Mouse (Mus musculus) heart, postnatal 36 days (tissue): ENCODE data around the gene Slc30a5. TPM values are rescaled to one million over a fixed set of nuclear protein-coding genes. Genes with fewer than 3 reads are reported as not detected.
"Not testable (repeated sequence)": the region's sequence is repeated elsewhere in the genome, so short reads cannot be mapped to it uniquely, and the experiment has no call there.

Experiments
- DNase-seq, 2 experiments: peaks; one replicate each; pipeline ENCODE4 v3.0.0; 2021 to 2022
- intact Hi-C: fragments of 180-260 bp; cut with DNase I; formaldehyde crosslinking; loops from one replicate; pipeline ENCODE4 v1.15.1; 2025
- total RNA-seq, 2 experiments: library from RNA; stranded (reverse); gene quantifications; 2 replicates each; pipeline ENCODE4 v1.2.3; 2021

Slc30a5 gene
- total RNA-seq = 10 to 100 TPM; 20.1 to 23.0 TPM

DNA sequence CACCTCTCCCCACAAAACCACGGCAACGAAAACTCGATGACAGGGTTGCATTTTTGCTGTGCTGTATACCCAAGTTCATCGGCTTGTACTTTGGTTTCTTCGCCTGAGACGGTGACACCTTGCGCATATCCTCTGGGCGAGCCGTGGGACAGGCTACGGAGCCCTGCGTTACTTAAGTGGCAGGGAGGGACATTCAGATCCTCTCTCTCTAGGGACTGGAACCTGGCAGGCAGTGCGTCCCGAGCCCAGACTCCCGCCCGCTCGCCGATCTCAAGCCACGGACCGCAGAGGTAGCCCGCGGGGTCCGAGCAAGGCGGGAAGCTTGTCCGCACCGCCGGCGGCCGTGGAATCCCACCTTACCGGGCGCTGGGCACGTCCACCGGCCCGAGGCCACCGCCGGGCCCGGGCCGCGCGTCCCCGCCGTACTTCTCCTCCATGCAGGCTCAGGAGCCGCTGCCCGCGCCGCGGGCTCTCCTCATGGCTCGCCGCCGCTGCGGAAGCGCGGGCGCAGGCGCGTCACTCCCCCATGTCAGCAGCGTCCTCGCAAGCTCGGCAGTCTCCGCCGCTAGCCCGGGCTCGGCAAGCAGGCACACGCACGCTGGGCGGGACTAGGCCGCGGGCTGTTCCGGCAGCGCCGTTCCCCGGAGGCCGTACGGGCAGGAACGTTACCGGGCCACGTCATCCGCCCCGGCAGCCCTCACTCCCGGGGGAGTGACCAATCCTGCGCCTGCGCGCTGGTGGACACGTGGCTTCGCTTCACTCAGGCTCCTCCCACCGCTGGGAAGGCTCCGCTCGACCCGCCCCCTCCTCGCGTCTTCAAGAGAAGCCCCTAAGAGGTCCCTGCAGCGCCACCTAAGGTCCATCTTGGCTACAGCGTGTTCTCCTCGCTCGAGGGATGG, at the start of gene Slc30a5:
Slc30a5 (minus strand) TSS at position 687 of the 899 bp plus-strand sequence.
- intact Hi-C loops = loop anchor here (5.0 kb wide), 4 partner anchors 46 to 341 kb away; partner anchors contain the start of genes Ak6, Ccnb1, Cdk7 and Gtf2h2

DNA sequence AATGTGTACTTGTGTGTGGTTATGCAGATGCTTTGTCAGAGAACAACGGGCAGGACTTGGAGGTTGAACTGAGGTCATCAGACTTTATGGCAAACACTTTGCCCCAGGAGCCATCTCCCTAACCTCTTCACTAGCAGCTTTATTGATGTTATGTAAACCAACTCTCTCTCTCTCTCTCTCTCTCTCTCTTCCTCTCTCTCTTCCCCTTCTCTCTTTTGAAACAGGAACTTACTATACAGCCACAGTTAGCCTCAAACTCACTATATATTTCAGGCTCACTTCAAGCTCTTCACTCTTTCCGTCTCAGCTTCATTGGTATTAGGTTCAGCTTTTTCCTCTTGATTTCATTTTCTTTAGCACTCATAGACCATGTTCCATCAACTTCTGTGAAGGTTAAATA, 48.7 kb upstream of the Slc30a5 start:
- DNase-seq = no peak
- intact Hi-C loops = no loop called here

More for the DNA sequence above, at the start of gene Slc30a5:
- peak; percentile 99 for DNase-seq

DNA sequence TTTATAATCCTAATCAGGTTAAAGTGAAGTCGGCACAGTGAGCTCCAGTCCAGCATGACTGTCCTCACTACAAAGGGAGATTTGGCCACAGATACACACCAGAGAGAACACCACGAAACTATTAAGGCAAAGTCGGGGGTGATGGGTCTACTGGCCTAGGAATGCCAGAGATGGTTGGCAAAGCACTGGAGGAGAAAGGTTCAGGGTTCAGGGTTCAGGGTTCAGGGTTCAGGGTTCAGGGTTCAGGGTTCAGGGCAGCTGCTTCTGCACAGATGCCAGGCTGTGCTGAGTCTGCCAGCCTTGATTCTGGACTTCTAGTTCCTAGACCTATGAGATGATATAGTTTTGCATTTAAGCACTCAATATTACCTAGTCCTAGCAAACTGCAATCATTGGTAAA, 46.6 kb upstream of the Slc30a5 start:
- no peak for DNase-seq
- intact Hi-C loops = no loop called here

DNA sequence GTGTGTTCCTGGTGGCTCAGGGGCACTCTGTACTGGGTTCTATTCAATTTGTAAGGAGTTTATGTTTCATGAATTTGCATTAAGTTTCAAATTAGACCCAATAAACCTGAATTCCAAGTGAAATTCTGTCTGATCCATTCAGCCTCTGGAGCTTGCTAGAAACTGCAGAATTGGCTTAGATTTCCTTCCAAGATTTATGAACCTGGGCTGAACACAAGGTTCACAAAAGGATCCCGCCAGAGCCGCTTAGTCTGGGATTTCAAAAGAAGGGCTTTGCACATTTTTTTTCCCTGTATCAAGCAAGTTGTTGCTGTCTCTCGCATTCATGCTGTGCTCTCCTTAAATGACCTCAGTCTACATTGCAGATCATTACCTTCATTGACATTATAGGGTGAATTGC, 46.1 kb upstream of the Slc30a5 start:
- intact Hi-C loops = no loop called here
- DNase-seq = no peak

DNA sequence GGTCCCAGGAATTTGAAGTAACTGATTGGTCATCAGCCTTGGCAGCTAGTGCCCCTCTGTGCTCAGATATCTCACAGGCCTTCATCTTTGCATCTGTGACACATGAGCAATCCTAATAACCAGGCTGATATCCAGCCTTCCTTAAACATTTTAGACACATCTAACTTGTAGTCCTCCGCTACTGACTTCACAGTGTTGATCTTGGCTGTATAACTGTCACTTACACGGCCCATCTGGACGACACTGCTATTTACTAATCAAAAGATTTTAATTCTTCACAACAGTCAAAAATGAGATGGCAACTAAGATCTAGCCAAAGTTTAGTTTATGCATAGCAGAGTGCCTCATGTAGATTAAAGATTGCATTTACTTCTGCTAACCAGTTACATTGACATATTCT, 45.0 kb upstream of the Slc30a5 start:
- DNase-seq = no peak
- intact Hi-C loops = no loop called here

DNA sequence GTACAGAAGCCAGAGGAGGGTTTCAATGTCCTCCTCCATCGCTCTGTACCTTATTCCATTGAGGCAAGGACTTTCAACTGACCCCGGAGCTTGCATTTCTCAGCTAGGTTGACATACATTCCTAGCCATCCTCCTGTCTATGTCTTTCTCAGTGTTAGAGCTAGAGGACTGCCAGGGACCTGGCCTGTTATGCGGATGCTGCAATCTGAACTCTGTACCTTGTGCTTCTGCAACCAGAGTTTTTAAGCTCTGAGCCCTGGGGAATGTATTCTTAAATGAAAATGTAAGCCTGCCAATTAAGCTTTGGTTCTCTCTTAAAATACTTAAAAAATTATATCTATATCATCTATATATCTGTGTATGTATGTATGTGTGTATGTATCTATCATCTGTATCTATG, 44.5 kb upstream of the Slc30a5 start:
- DNase-seq = no peak
- intact Hi-C loops = no loop called here

DNA sequence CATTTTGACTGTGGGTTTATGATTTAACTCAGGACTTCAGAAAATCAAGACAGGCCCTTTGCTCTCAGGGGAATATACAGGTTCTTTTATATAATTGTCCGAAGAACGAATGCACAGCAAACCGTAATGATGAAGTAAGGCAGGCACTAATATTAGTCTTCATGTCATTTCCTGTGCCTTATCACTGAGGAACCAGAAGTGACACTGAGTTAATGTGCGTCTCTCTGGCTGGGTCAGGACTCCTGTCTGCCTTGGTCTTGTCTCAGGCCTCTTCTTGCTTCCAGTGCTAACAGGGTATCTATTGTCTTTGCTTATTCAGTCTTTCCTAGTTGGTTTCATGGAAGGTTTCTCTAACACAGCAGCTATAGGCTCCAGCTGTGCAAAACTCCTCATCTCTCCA, 41.9 kb upstream of the Slc30a5 start:
- intact Hi-C loops = no loop called here
- no peak for DNase-seq

DNA sequence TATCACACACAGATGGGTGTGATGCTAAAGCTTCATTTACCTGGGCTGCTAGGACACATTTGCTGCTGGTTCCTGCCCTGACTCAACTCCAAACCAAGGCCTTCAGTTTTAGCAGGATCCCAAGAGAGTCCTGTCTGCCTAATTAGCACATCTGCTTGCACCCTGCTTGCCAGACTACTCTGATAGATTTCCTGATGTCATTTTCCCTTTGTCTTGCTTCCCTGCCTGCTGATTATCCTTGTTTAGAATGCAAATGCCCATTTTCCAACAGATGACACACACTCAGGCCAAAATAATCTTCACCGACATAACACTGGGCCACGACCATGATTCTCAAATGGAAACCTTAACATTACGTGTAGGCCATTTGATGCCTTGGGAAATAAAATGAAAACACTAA, 41.4 kb upstream of the Slc30a5 start:
- intact Hi-C loops = no loop called here
- DNase-seq = no peak

DNA sequence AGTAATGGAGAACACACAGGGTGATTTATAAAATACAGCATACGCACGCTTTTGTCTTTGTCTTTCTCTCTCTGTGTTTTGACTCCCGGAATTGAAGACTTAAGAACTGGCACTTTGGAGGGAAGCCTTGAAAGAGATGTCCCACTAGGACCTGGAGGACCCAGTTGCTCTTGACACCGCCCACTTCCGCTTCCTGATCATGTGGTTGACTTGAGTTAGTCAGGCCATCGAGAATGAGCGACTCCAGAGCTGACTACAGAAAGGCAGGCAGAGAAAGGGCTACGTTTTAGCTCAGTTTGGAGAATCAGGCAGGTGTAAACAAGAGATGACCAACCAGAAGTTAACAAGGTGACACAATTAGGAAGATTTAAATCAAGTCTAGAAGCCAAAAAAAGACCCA, 40.3 kb upstream of the Slc30a5 start:
- intact Hi-C loops = no loop called here
- DNase-seq = no peak

DNA sequence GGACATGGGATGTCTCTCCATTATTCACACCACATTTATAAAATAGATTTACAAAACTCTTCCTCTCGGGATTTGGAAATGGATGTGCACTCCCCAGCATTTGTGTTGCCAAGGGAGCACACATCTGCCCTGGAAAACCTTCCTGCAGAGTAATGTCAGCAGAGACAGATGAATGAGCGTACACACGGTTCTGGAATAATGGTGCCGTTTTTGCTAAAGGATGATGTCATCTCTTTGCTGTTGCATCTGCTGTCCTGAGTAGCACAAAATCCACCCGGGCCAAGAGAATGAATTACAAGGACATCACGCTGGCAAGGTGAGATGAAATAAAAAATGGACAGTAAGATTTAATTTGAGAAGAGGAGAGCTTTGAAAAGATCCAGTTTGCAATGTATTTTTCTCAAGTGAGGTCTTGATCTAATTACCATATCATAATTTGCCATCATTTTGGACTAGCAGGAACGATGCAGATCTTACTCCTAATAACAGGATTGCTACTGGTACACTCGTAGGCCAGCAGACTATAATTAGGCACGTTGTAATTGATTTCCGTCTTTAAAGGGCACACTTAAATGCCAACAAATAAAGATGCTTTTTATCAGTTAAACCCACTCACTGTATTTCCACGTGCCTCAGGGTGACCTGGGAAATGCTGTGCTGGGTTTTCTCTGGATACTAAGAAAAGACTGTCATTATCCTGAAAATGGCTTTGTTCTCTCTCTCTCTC, 38.4 kb upstream of the Slc30a5 start:
- intact Hi-C loops = no loop called here
- no peak for DNase-seq

DNA sequence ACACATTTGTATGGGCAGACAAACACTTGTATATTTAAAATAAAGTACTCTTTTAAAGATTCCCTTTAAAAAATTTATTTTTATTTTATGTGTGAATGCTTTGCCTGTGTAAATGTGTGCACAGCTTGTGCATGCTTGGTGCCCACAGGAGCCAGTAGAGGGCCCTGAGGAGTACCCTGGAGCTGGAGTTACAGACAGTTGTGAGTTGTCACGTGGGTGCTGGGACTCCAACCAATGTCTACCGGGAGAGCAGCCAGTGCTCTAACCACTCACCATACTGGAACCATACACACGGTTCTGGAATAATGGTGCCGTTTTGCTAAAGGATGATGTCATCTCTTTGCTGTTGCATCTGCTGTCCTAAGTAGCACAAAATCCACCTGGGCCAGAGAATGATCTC, 36.6 kb upstream of the Slc30a5 start:
- intact Hi-C loops = no loop called here
- DNase-seq = no peak

DNA sequence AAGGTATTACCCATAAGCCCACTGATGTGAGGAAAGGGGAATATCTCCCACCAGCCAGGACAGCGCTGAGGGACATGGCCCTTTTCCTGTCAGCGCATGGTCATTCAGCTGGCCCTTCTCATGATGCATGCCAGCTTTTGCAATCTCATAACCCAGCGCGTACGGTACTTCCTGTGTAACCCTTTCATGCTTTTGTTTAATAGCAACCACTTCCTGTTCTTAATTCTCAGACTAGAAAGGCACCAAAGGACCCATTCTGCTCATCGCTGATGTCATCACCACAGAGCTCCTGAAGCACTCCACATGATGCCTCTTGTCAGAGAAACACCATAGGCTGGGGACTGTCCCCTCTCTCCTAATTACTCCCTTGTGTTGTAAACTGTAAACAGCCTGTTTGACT, 33.1 kb upstream of the Slc30a5 start:
- DNase-seq = no peak
- intact Hi-C loops = no loop called here

DNA sequence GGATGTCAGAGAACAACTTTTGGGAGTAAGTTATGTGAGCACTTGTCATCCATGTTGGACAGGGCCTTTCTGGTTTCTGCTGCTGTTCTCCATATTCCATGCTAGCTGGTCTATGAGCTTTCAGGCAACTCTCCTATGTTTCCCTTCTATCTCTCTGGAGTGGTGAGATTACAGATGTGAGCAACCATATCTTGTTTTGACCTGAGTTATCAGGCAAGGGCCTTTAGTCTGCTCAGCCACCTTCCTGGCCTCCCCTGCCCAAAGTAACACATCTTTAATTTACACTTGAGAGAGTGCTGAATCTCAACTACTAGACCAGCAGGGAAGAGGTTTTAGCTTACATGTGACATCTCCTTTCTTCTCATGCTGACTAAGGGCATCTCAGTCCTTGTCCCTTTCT, 32.5 kb upstream of the Slc30a5 start:
- DNase-seq = no peak

DNA sequence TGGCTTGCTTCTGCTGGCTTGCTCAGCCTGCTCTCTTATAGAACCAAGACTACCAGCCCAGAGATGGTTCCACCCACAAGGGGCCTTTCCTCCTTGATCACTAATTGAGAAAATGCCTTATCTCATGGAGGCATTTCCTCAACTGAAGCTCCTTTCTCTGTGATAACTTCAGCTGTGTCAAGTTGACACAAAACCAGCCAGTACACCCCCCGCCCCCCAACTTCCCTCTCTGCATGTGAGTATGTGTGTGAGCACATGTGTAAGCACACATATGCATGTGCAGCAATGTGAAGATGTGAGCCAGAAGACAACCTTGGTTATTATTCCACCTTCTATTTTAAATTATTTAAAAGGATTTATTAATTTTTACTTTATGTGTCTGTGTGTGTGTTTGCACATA, 30.7 kb upstream of the Slc30a5 start:
- intact Hi-C loops = not testable (repeated sequence)

More for the DNA sequence above, 32.5 kb upstream of the Slc30a5 start:
- intact Hi-C loops = no loop called here

DNA sequence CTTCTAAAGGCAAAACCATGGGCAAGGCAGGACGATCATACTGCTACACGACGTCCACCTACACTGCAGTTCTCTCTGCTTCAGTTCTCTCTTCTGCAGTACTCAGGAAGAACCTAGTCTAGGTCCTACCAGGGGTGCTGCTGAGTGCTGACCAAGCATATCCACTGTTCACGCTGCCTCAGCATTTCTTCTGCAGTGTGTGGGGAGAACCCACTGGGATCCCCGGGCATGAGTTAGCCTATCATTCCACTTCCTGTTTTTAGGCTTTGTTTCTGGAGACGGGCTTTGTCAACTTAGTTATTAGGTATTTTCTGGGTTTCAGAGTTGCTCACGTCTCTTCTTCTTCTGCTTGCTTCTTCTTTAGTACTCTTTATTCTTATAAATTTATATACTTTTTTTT, 25.9 kb upstream of the Slc30a5 start:
- no peak for DNase-seq
- intact Hi-C loops = loop anchor here (2.0 kb wide), 1 partner anchor 68 kb away; no protein-coding TSS in a partner anchor

More for the DNA sequence above, 30.7 kb upstream of the Slc30a5 start:
- not testable (repeated sequence) for DNase-seq

DNA sequence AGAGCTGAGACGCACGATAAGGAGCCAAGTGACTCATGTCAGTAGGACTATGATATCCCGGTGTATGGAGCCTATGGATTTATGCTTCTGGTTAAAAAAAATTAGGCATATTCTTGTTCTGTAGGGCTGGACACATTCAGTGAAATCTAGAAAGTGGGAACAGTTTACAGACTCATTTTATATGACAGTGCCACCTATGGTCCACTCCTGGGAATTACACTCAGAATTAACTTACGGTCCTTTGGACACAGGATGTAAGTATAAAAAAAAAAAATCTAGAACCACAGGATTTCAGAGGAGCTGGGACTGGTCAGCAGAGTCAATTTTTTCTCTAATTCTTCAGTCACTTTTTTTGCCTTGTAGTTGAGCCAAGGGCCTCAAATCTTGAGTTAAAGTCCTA, 20.9 kb upstream of the Slc30a5 start:
- peak in 1 of 2 experiments; percentile 25 for DNase-seq
- intact Hi-C loops = no loop called here

DNA sequence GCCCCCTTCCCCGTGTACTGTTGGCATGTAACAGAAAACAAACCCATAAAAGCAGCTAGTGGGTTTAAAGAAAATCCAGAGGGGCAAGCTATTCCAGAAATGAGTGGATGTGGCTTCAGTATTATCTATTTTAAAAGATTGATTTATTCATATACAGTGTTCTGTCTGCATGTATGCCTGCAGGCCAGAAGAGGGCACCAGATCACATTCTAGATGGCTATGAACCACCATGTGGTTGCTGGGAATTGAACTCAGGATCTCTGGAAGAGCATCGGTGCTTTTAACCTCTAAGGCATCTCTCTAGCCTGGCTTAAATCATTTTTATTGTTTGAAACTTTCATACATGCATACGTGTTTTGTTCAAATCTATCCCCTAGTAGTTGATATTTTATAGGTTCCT, 19.9 kb upstream of the Slc30a5 start:
- intact Hi-C loops = no loop called here
- no peak for DNase-seq

DNA sequence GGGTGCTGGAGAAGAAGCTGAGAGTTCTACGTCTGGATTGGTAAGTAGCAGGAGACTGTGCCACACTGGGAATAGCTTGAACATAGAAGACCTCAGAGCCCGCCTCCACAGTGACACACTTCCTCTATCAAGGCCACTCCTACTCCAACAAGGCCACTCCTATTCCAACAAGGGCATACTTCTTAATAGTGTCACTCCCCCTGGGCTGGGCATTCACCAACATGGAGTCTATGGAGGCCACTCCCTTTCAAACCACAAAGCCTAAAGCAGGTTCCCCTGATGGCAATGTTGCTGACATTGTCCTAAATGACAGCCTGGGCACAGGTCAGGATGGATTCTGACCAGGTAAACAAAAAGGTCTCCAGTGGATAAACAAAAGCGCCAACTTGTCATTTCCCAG, 15.9 kb upstream of the Slc30a5 start:
- DNase-seq = no peak
- intact Hi-C loops = no loop called here

DNA sequence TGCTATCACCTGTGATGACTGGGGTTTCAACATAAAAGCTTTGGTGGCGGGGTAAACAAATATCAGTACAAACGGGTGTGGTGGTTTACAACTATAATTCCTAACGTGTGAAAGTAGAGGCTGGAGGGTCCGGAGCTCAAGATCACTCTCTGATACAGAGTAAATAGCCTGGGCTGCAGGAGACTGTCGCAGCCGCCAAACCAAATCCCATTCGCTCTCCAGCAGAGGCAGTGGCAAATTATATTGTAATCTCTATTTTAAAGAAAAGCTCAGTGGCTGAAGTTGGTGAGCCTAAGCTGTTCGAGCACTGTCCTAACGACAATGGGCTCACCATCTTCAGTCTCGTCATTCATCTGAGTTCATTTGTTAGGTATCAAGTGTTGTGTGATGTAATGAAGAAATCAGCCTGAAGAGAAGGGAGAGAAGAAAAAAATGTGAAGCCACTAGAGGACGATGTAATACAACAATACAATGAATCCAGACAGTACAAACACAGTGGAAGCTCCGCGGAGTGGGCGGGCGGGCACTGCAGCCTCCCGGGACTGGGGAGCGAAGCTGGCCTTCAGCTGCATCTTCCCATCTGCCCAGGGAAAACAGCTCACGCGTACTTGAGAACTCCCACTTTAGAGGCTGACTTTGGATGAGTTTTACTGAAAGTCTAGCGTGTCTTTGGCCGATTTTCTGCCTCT, 13.8 kb upstream of the Slc30a5 start:
- DNase-seq = no peak
- intact Hi-C loops = no loop called here

DNA sequence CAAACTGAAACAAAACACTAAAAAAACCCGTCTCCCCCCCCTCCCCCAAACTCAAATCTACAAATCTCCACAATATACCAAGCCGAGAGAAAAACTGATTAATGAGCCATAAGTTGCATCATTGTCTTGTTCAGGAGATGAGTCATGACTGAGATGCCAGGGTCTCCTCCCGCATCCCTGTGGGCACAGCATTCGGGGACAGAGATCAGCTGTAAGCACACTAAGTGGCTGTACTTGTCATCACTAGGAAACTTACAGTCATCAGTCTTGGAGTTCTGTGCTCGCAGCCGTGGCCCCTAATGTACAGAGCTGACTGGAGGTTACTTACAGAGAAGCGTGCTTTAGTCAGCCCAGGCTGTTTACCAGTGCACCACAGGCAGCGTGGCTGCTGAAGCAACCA, 13.0 kb upstream of the Slc30a5 start:
- no peak for DNase-seq
- intact Hi-C loops = no loop called here

DNA sequence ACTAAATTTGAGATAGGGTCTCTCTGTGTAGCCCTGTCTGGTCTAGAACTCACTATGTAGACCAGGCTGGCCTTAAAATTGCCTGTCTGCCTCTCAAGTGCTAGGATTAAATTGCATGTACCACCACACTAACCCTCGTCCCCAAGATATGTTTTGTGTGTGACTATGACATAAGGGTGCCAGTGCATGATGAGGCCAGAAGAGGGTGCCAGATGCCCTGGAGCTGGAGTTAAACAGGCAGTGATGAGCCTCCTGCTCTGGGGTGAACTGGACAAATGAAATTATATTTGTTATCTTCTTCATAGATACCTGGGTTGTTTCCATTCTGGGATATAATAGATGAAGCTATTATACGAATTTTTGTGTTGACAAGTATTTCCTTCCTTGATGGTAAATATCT, 10.7 kb upstream of the Slc30a5 start:
- intact Hi-C loops = no loop called here
- no peak for DNase-seq
